Mouse (Mus musculus) brown adipose tissue, adult 24 weeks (tissue): ENCODE measurements around the gene Gm17949. TPM values are rescaled to one million over a fixed set of nuclear protein-coding genes. Genes with fewer than 3 reads are reported as not detected.

Experiments used
- H3K27ac ChIP-seq: fragments of 200-500 bp; replicated peaks from 2 replicates; pipeline ENCODE4 v1.5.1; 2012; ENCODE audit warnings: low read depth, mild to moderate bottlenecking, low read length
- H3K4me1 ChIP-seq: fragments of 200-500 bp; 2 replicates; pipeline ENCODE4 v1.6.1; 2012; ENCODE audit warnings: low read length, mixed read lengths; ENCODE audit not compliant: control insufficient read depth, insufficient read depth, insufficient read length
- H3K4me3 ChIP-seq: fragments of 200-500 bp; 2 replicates; pipeline ENCODE4 v1.5.1; 2012; ENCODE audit warnings: low read depth, mild to moderate bottlenecking, low read length, moderate library complexity; ENCODE audit not compliant: insufficient read depth
- polyA plus RNA-seq: library from polyadenylated mRNA; stranded (reverse); fragments of >200 nt; gene quantifications from 2 replicates; pipeline ENCODE4 v1.2.4, GENCODE M21; 2012; ENCODE audit not compliant: missing spikeins, insufficient read depth, insufficient read length

Gene Gm17949
- polyA plus RNA-seq, result not detected in 2 replicates

GRCm38 (mm10) chr17:57011236-57012141, at the start of gene Gm17949, which contains the start of gene Gtf2f1:
TSS of gene Gm17949 (plus strand) at chr17:57011469.
TSS of gene Gtf2f1 (minus strand) at chr17:57011288.
- H3K27ac ChIP-seq, result peak within 1 kb of the TSS; percentile 63
- no peaks in the 10 kb centered on the region for H3K4me1 ChIP-seq
- H3K4me3 ChIP-seq, result peak within 1 kb of the TSS; percentile 84

- Histone ChIP-seq H3K4me1 (no peaks in the 10 kb centered on the region), H3K27ac (no peak overlapping the region), H3K4me3 (no peak overlapping the region)
Observed at GRCm38 (mm10) chr17:56961880-56962279, 49.4 kb upstream of the Gm17949 start.

- Histone ChIP-seq H3K4me3 (no peak overlapping the region), H3K4me1 (no peaks in the 10 kb centered on the region)
Observed at GRCm38 (mm10) chr17:56962642-56963405, 48.4 kb upstream of the Gm17949 start.

GRCm38 (mm10) chr17:56963646-56964045, 47.6 kb upstream of the Gm17949 start:
- H3K27ac ChIP-seq, result no peak overlapping the region
- no peak overlapping the region for H3K4me3 ChIP-seq
- no peaks in the 10 kb centered on the region for H3K4me1 ChIP-seq

More at GRCm38 (mm10) chr17:56962642-56963405, 48.4 kb upstream of the Gm17949 start:
- H3K27ac ChIP-seq, result no peak overlapping the region

- no peak overlapping the region for H3K4me3 ChIP-seq
Observed at GRCm38 (mm10) chr17:56969321-56969720, 41.9 kb upstream of the Gm17949 start.

GRCm38 (mm10) chr17:56970081-56970480, 41.2 kb upstream of the Gm17949 start:
- H3K4me3 ChIP-seq, result no peak overlapping the region
- no peaks in the 10 kb centered on the region for H3K4me1 ChIP-seq
- no peak overlapping the region for H3K27ac ChIP-seq

More at GRCm38 (mm10) chr17:56969321-56969720, 41.9 kb upstream of the Gm17949 start:
- no peaks in the 10 kb centered on the region for H3K4me1 ChIP-seq
- H3K27ac ChIP-seq, result no peak overlapping the region

- no peak overlapping the region for H3K27ac ChIP-seq
- H3K4me1 ChIP-seq, result no peaks in the 10 kb centered on the region
- H3K4me3 ChIP-seq, result no peak overlapping the region
Observed at GRCm38 (mm10) chr17:56973956-56974707, 37.1 kb upstream of the Gm17949 start.

GRCm38 (mm10) chr17:56974708-56975240, 36.5 kb upstream of the Gm17949 start:
- Histone ChIP-seq H3K4me3 (no peak overlapping the region), H3K4me1 (no peaks in the 10 kb centered on the region), H3K27ac (no peak overlapping the region)

- Histone ChIP-seq H3K27ac (no peak overlapping the region), H3K4me1 (no peaks in the 10 kb centered on the region), H3K4me3 (no peak overlapping the region)
Observed at GRCm38 (mm10) chr17:56975391-56975790, 35.9 kb upstream of the Gm17949 start.

GRCm38 (mm10) chr17:56976531-56977390, 34.5 kb upstream of the Gm17949 start:
- H3K27ac ChIP-seq, result no peak overlapping the region
- no peaks in the 10 kb centered on the region for H3K4me1 ChIP-seq
- no peak overlapping the region for H3K4me3 ChIP-seq

GRCm38 (mm10) chr17:56979524-56979923, 31.7 kb upstream of the Gm17949 start:
- Histone ChIP-seq H3K4me1 (no peaks in the 10 kb centered on the region), H3K27ac (no peak overlapping the region), H3K4me3 (no peak overlapping the region)

- Histone ChIP-seq H3K4me1 (no peaks in the 10 kb centered on the region), H3K27ac (no peak overlapping the region), H3K4me3 (no peak overlapping the region)
Observed at GRCm38 (mm10) chr17:56981049-56981448, 30.2 kb upstream of the Gm17949 start.

- Histone ChIP-seq H3K4me3 (no peak within 1 kb of the TSS), H3K4me1 (no peaks in the 10 kb centered on the region), H3K27ac (no peak within 1 kb of the TSS)
Observed at GRCm38 (mm10) chr17:56982013-56982412, 29.3 kb upstream of the Gm17949 start, which contains the start of gene Acer1. TSS of gene Acer1 (minus strand) at chr17:56982126.

GRCm38 (mm10) chr17:56984886-56985285, 26.4 kb upstream of the Gm17949 start:
- Histone ChIP-seq H3K4me3 (no peak overlapping the region), H3K27ac (no peak overlapping the region), H3K4me1 (no peaks in the 10 kb centered on the region)
